Mouse (Mus musculus): ENCODE results near the gene Hcfc1r1. TPM values are rescaled to one million over a fixed set of nuclear protein-coding genes. Genes with fewer than 3 reads are reported as not detected.
A peak's percentile ranks its signal among the peaks of the same experiment; 100 is the strongest.

Gene Hcfc1r1
- polyA plus RNA-seq (2014; fragmentation: Nextera tagmentation; extraction: Ambion mirVana): 107 and 112 TPM in 2 replicates

DNA sequence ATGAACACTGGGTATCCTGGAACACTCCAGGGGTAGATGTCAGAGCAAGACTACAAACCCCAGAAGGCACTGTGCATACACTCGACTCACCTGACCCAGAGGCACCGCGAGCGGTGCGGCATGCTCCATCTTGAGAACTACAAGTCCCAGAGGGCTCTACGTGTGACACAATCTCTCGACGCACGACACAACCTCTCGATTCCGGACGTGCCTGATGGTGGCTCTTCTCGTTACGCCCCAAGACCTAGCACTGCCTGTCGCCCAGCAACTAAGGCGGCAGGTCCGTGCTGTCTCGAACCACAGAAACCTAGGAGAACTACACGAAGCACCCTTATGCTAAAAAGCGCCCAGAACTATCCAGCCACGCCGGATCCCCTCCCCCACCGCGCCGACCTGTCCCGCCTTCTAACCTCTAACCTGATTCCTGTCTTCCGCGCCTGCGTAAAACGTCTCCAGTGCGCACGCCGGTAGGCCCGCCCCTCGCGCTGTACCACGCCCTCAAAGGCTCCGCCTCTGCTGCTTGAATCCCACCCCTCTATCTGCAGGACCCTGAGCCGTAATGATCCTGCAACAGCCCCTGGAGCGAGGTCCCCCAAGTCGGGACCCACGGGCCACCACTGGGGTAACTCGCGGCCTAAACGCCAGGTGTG, at the start of gene Hcfc1r1, which contains the start of gene Thoc6:
Hcfc1r1 (plus strand) TSS at position 173 of the 650 bp plus-strand sequence.
Thoc6 (minus strand) TSS at position 459 of the 650 bp plus-strand sequence.
- no peaks in the 10 kb centered on the region for H3K9me3 ChIP-seq (replicated peaks; ENCODE audit: control insufficient read depth, low read length)
- peak within 1 kb of the TSS; percentile 71 for H3K9ac ChIP-seq (ENCODE audit: low read length)
- ATAC-seq (peak; percentile 95), DNase-seq (ENCODE audit: low spot score) (peak; percentile 98)
- H3K27ac ChIP-seq (ENCODE audit: low read depth, low read length): peak within 1 kb of the TSS; percentile 74; the same call in 1 of the 2 replicates
- H3K27me3 ChIP-seq (replicated peaks; ENCODE audit: control insufficient read depth, insufficient read depth, low read length): peaks cover 18% of the 10 kb centered on the region
- peak within 1 kb of the TSS; percentile 73 for H3K4me2 ChIP-seq (ENCODE audit: low read length)
- under 1% methylated on average over 45 of the region's 45 CpGs for WGBS
- peaks cover 19% of the 10 kb centered on the region for H3K4me1 ChIP-seq (ENCODE audit: control insufficient read depth, insufficient read depth, low read length)
- peak within 1 kb of the TSS; percentile 52 for H3K4me3 ChIP-seq (ENCODE audit: low read depth, low read length)
- peaks cover 18% of the 10 kb centered on the region for H3K36me3 ChIP-seq (ENCODE audit: control insufficient read depth, insufficient read depth, low read length)

GRCm38 (mm10) chr17:23627813-23628212, 45.6 kb upstream of the Hcfc1r1 start:
- Histone ChIP-seq H3K4me3 (ENCODE audit: low read depth, low read length) (no peak overlapping the region), H3K27ac (ENCODE audit: low read depth, low read length) (no peak overlapping the region), H3K9ac (ENCODE audit: low read length) (no peak overlapping the region), H3K9me3 (replicated peaks; ENCODE audit: control insufficient read depth, low read length) (no peaks in the 10 kb centered on the region), H3K4me1 (ENCODE audit: control insufficient read depth, insufficient read depth, low read length) (no peaks in the 10 kb centered on the region), H3K36me3 (ENCODE audit: control insufficient read depth, insufficient read depth, low read length) (no peaks in the 10 kb centered on the region), H3K4me2 (ENCODE audit: low read length) (no peak overlapping the region), H3K27me3 (replicated peaks; ENCODE audit: control insufficient read depth, insufficient read depth, low read length) (no peaks in the 10 kb centered on the region)
- 33% methylated on average over 7 of the region's 7 CpGs for WGBS
- DNase-seq (ENCODE audit: low spot score) (no peak), ATAC-seq (no peak)

DNA sequence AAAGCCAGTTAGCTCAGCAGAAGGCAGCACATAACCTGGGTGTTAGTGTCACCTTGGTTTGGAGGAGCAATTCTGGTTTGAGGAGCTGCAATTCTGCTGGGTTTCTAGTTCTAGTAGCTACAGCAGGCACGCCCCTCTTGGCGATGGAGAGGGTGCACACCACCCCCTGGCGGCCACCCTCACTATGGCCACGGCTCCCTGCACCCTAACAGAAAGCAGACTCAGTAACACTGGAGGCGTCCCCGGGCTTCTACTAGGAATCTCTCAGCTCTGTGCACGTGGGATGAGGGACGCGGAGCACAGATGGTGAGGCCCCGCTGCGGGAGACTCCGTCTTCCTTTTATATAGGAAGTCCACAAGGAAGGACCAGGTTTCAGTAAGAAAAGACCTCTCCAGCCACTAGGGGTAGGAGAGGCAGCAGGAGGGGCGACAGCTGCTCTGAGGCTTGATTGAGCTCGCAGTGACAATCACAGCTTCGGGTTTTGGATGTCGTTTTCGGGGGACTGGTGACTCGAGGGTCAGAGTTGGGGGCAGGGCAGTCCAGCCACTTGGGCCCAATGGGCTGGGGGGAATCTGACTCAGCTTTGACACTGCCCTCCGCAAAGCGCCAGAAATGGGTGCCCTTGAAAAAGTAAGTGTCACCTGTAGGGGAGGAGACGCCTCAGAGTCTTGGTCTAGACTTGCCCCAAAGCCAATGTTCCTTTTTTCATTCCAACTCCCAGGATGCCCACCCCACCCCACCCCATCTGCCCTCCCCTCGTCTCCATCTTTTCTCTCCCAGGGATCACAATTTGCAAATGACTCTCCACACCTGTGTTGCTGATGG, 43.0 kb upstream of the Hcfc1r1 start:
- Histone ChIP-seq H3K27ac (ENCODE audit: low read depth, low read length) (no peak overlapping the region), H3K9me3 (replicated peaks; ENCODE audit: control insufficient read depth, low read length) (no peaks in the 10 kb centered on the region), H3K9ac (ENCODE audit: low read length) (peak overlapping the region; percentile 29; the same call in 1 of the 2 replicates), H3K27me3 (replicated peaks; ENCODE audit: control insufficient read depth, insufficient read depth, low read length) (no peaks in the 10 kb centered on the region), H3K4me2 (ENCODE audit: low read length) (peak overlapping the region; percentile 35), H3K4me3 (ENCODE audit: low read depth, low read length) (no peak overlapping the region), H3K4me1 (ENCODE audit: control insufficient read depth, insufficient read depth, low read length) (no peaks in the 10 kb centered on the region), H3K36me3 (ENCODE audit: control insufficient read depth, insufficient read depth, low read length) (no peaks in the 10 kb centered on the region)
- DNase-seq (ENCODE audit: low spot score) (peak; percentile 70), ATAC-seq (peak; percentile 86)
- whole genome bisulfite sequencing: 18% methylated on average over 22 of the region's 22 CpGs

- ATAC-seq: no peak
- WGBS: 88% methylated on average over 8 of the region's 8 CpGs
- H3K4me2 ChIP-seq (ENCODE audit: low read length): no peak overlapping the region
Measured at GRCm38 (mm10) chr17:23631241-23631640, 42.2 kb upstream of the Hcfc1r1 start.

DNA sequence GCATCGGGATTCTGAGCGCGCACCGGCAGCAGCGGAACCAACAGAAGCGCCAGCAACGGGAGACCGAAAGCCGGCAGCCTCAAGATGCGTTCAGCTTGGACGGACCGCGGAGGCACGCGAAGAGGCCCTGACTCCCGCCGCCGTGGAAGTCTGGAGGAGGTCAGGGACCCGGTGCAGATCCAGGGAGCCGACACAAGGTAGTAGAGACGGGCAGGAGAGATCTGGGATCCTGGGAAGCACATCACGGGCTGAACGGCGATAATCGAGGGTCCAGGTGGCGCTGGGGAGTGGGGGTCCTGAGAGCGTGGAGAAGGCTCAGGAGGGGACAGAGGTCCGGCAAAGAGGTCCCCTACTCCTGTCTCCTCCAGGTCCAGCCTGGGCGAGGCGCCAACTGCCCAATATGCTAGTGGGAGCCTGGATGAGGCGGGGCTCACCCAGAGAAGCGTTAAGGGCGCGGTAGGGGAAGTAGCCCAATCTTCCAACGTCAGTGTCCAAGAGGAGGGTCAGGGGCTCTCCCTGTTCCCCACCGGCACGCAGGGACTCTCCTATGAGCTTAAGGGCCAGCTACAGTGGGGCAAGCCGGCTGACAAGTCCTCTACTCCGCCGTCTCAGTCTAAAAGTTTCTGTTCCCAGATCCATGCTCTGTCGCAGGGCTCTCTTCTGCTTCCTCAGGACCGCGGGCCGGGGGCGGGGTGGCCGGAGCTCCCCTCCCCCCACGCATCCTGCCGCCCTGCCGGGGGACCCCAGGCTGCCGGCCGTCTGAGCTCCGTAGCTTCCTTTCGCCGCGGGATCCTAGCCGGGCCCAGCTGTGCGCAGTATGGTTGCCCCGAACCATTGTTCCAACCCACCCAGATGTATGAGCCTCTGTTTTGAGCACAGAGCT, 28.5 kb upstream of the Hcfc1r1 start, which contains the start of gene Mmp25:
Mmp25 (minus strand) TSS at position 665 of the 883 bp plus-strand sequence.
- ATAC-seq: 0 out of 2 replicates have a peak, but pooled peaks have one; percentile 15
- Histone ChIP-seq H3K4me3 (ENCODE audit: low read depth, low read length) (peak within 1 kb of the TSS; percentile 30), H3K36me3 (ENCODE audit: control insufficient read depth, insufficient read depth, low read length) (no peaks in the 10 kb centered on the region), H3K4me1 (ENCODE audit: control insufficient read depth, insufficient read depth, low read length) (peaks cover 6% of the 10 kb centered on the region; the same call in 1 of the 2 replicates), H3K27me3 (replicated peaks; ENCODE audit: control insufficient read depth, insufficient read depth, low read length) (peaks cover 16% of the 10 kb centered on the region), H3K4me2 (ENCODE audit: low read length) (peak within 1 kb of the TSS; percentile 58), H3K9ac (ENCODE audit: low read length) (peak within 1 kb of the TSS; percentile 48), H3K9me3 (replicated peaks; ENCODE audit: control insufficient read depth, low read length) (no peaks in the 10 kb centered on the region), H3K27ac (ENCODE audit: low read depth, low read length) (no peak within 1 kb of the TSS)
- WGBS: 1% methylated on average over 58 of the region's 58 CpGs
- DNase-seq (ENCODE audit: low spot score): peak; percentile 13

More at GRCm38 (mm10) chr17:23631241-23631640, 42.2 kb upstream of the Hcfc1r1 start:
- no peak overlapping the region for H3K9ac ChIP-seq (ENCODE audit: low read length)
- H3K36me3 ChIP-seq (ENCODE audit: control insufficient read depth, insufficient read depth, low read length): no peaks in the 10 kb centered on the region
- H3K4me1 ChIP-seq (ENCODE audit: control insufficient read depth, insufficient read depth, low read length): no peaks in the 10 kb centered on the region
- no peaks in the 10 kb centered on the region for H3K27me3 ChIP-seq (replicated peaks; ENCODE audit: control insufficient read depth, insufficient read depth, low read length)
- H3K27ac ChIP-seq (ENCODE audit: low read depth, low read length): no peak overlapping the region
- H3K4me3 ChIP-seq (ENCODE audit: low read depth, low read length): no peak overlapping the region
- H3K9me3 ChIP-seq (replicated peaks; ENCODE audit: control insufficient read depth, low read length): no peaks in the 10 kb centered on the region
- no peak for DNase-seq (ENCODE audit: low spot score)

DNA sequence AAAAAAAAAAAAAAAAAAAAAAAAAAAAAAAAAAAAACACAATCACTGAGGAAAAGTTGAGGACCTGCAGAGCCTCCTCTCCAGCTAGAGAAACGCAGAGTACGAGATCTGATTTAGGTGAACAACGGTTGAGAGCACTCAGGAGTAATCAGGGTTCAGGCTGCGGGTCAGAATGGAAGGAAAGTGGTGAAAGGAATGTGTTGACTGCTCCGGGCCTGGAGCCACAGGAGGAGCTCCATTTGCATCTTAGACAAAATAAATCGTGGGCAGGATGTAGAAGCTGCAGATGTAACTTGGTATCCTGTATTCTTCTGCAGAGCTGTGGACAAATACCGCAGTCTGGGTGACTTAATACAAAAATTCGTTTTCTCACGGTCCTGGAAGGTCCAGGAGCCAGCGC, 27.5 kb upstream of the Hcfc1r1 start:
- DNase-seq (ENCODE audit: low spot score) (no peak), ATAC-seq (no peak)
- 32% methylated on average over 10 of the region's 10 CpGs for WGBS
- H3K27me3 ChIP-seq (replicated peaks; ENCODE audit: control insufficient read depth, insufficient read depth, low read length): peaks cover 16% of the 10 kb centered on the region
- no peak overlapping the region for H3K4me2 ChIP-seq (ENCODE audit: low read length)
- no peak overlapping the region for H3K27ac ChIP-seq (ENCODE audit: low read depth, low read length)
- H3K4me1 ChIP-seq (ENCODE audit: control insufficient read depth, insufficient read depth, low read length): peaks cover 6% of the 10 kb centered on the region; the same call in 1 of the 2 replicates
- H3K36me3 ChIP-seq (ENCODE audit: control insufficient read depth, insufficient read depth, low read length): no peaks in the 10 kb centered on the region
- no peak overlapping the region for H3K4me3 ChIP-seq (ENCODE audit: low read depth, low read length)
- H3K9me3 ChIP-seq (replicated peaks; ENCODE audit: control insufficient read depth, low read length): no peaks in the 10 kb centered on the region
- no peak overlapping the region for H3K9ac ChIP-seq (ENCODE audit: low read length)

- 81% methylated on average over 6 of the region's 6 CpGs for WGBS
- Histone ChIP-seq H3K4me3 (ENCODE audit: low read depth, low read length) (no peak overlapping the region), H3K36me3 (ENCODE audit: control insufficient read depth, insufficient read depth, low read length) (no peaks in the 10 kb centered on the region), H3K4me1 (ENCODE audit: control insufficient read depth, insufficient read depth, low read length) (no peaks in the 10 kb centered on the region), H3K27me3 (replicated peaks; ENCODE audit: control insufficient read depth, insufficient read depth, low read length) (no peaks in the 10 kb centered on the region), H3K27ac (ENCODE audit: low read depth, low read length) (no peak overlapping the region), H3K9me3 (replicated peaks; ENCODE audit: control insufficient read depth, low read length) (no peaks in the 10 kb centered on the region), H3K9ac (ENCODE audit: low read length) (no peak overlapping the region), H3K4me2 (ENCODE audit: low read length) (no peak overlapping the region)
- no peak for ATAC-seq
- DNase-seq (ENCODE audit: low spot score): no peak
Measured at GRCm38 (mm10) chr17:23651363-23651762, 22.0 kb upstream of the Hcfc1r1 start.

GRCm38 (mm10) chr17:23653324-23653723, 20.1 kb upstream of the Hcfc1r1 start:
- H3K27me3 ChIP-seq (replicated peaks; ENCODE audit: control insufficient read depth, insufficient read depth, low read length): 0 out of 2 replicates have a peak, but pooled peaks cover 5% of the 10 kb centered on the region
- no peak overlapping the region for H3K9ac ChIP-seq (ENCODE audit: low read length)
- no peaks in the 10 kb centered on the region for H3K9me3 ChIP-seq (replicated peaks; ENCODE audit: control insufficient read depth, low read length)
- no peak overlapping the region for H3K4me2 ChIP-seq (ENCODE audit: low read length)
- WGBS: 75% methylated on average over 1 of the region's 2 CpGs
- H3K36me3 ChIP-seq (ENCODE audit: control insufficient read depth, insufficient read depth, low read length): no peaks in the 10 kb centered on the region
- no peak overlapping the region for H3K27ac ChIP-seq (ENCODE audit: low read depth, low read length)
- H3K4me3 ChIP-seq (ENCODE audit: low read depth, low read length): no peak overlapping the region
- DNase-seq (ENCODE audit: low spot score) (no peak), ATAC-seq (no peak)
- H3K4me1 ChIP-seq (ENCODE audit: control insufficient read depth, insufficient read depth, low read length): no peaks in the 10 kb centered on the region

Data from forebrain, embryonic 14.5 days (tissue).